Mouse (Mus musculus): ENCODE results near the gene Foxi2. TPM values are rescaled to one million over a fixed set of nuclear protein-coding genes. Genes with fewer than 3 reads are reported as not detected.

Foxi2 gene
- polyA plus RNA-seq, 1 experiment from 2014 or later: 0.10 TPM

- 82% methylated on average over 3 of the region's 3 CpGs for WGBS
- Histone ChIP-seq H3K4me1 (peaks cover 10% of the 10 kb centered on the region; the same call in 1 of the 2 replicates), H3K9me3 (replicated peaks) (no peaks in the 10 kb centered on the region), H3K4me2 (replicated peaks) (no peak overlapping the region), H3K27me3 (peaks cover 49% of the 10 kb centered on the region), H3K4me3 (no peak overlapping the region), H3K27ac (no peak overlapping the region), H3K36me3 (no peaks in the 10 kb centered on the region), H3K9ac (no peak overlapping the region)
- no peak for ATAC-seq (ENCODE audit: low FRiP score)
Observed at GRCm38 (mm10) chr7:135406761-135407160, 3.3 kb upstream of the Foxi2 start.

DNA sequence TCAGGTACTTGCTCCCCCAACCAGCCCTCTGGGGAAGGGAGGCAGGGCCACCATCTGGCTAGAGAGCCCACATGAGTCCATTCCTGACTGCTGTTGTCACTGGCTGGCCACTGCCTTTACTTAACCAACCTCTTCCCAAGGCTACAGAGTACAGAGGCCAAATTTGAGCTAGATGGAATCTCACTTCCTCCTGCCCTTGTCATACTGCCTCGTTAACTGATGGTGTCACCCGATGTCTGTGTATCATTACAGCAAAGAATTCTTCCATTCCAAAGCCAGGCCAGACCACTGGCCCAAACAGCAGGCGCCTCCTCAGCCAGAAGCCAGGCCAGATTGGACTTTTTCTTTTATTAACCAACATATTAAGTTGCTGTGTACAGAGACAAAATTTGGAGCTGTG, 1.6 kb upstream of the Foxi2 start:
- WGBS: 85% methylated on average over 3 of the region's 3 CpGs

GRCm38 (mm10) chr7:135412357-135412756, 2.2 kb downstream of the Foxi2 start:
- peaks cover 51% of the 10 kb centered on the region for H3K27me3 ChIP-seq
- no peak overlapping the region for H3K27ac ChIP-seq
- H3K9me3 ChIP-seq (replicated peaks): no peaks in the 10 kb centered on the region
- H3K36me3 ChIP-seq: no peaks in the 10 kb centered on the region
- peaks cover 10% of the 10 kb centered on the region; the same call in 1 of the 2 replicates for H3K4me1 ChIP-seq
- ATAC-seq (ENCODE audit: low FRiP score): no peak
- H3K9ac ChIP-seq: no peak overlapping the region
- H3K4me3 ChIP-seq: no peak overlapping the region
- 64% methylated on average over 6 of the region's 6 CpGs for WGBS
- no peak overlapping the region for H3K4me2 ChIP-seq (replicated peaks)

More for the DNA sequence above, 1.6 kb upstream of the Foxi2 start:
- no peak for ATAC-seq (ENCODE audit: low FRiP score)
- Histone ChIP-seq H3K27me3 (peaks cover 55% of the 10 kb centered on the region), H3K9me3 (replicated peaks) (no peaks in the 10 kb centered on the region), H3K9ac (no peak overlapping the region), H3K36me3 (no peaks in the 10 kb centered on the region), H3K27ac (no peak overlapping the region), H3K4me2 (replicated peaks) (no peak overlapping the region), H3K4me3 (no peak overlapping the region), H3K4me1 (peaks cover 10% of the 10 kb centered on the region; the same call in 1 of the 2 replicates)

DNA sequence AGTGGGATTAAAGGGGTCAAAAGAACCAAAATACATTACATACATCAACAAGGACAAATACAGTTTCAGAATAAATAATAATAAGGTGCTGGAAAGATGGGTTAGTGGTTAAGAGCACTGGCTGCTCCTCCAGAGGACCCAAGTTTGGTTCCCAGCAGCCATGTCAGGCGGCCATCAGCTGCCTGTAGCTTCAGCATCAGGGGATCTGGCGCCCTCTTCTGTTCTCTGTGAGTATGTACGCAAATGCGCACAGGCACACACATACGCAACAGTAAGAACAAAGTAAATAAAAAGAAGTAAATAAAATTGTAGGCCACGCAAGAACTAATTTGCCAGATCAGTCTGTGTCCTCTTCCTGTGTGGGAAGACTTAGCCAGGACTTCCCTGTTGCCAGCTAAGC, 18.7 kb downstream of the Foxi2 start:
- Histone ChIP-seq H3K9ac (no peak overlapping the region), H3K9me3 (replicated peaks) (no peaks in the 10 kb centered on the region), H3K36me3 (no peaks in the 10 kb centered on the region), H3K4me3 (no peak overlapping the region), H3K4me2 (replicated peaks) (no peak overlapping the region), H3K27ac (no peak overlapping the region), H3K27me3 (no peaks in the 10 kb centered on the region), H3K4me1 (no peaks in the 10 kb centered on the region)
- no peak for ATAC-seq (ENCODE audit: low FRiP score)
- WGBS: 91% methylated on average over 6 of the region's 6 CpGs

DNA sequence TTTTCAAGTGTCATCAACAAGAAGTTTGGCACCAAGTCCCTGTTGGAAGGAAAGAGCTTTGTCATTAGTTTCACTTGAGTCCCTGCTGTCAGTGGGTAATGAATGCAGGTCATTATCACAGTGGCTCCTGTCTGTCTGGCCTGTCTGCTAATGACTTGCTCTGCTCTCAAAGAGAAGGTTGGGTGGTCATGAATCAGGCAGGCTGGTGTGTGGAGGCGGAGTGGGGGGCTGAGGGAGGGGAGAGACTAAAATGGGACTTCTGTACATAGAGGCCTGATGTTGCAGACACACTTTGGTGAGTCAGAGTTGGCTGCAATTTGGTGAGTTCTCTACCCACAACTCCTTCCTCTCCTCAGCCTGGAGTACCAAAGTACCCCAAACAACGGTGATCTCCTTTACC, 20.8 kb downstream of the Foxi2 start:
- H3K36me3 ChIP-seq: no peaks in the 10 kb centered on the region
- no peaks in the 10 kb centered on the region for H3K4me1 ChIP-seq
- no peak overlapping the region for H3K4me2 ChIP-seq (replicated peaks)
- no peak overlapping the region for H3K27ac ChIP-seq
- no peak overlapping the region for H3K9ac ChIP-seq
- H3K4me3 ChIP-seq: no peak overlapping the region
- WGBS: 74% methylated on average over 2 of the region's 2 CpGs
- no peak for ATAC-seq (ENCODE audit: low FRiP score)
- no peaks in the 10 kb centered on the region for H3K27me3 ChIP-seq
- H3K9me3 ChIP-seq (replicated peaks): no peaks in the 10 kb centered on the region

DNA sequence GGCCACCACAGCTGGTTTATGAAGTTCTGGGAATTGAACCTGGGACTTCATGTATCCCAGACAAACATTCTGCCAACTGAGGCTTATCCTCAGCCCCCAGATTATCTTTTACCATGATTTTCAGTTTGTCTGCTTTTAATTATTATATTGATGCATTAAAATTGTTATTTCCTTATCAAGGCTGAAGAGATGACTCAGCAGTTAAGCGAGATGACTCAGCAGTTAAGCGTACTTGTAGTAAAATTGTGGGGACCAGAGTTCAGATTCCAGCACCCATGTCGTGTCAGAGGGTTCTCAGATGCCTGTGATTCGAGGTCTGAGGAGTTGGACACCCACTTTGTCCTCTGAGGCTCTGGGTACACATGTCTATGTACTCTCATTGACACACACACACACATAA, 33.8 kb downstream of the Foxi2 start:
- Histone ChIP-seq H3K9me3 (replicated peaks) (no peaks in the 10 kb centered on the region), H3K4me1 (no peaks in the 10 kb centered on the region), H3K27ac (no peak overlapping the region), H3K4me3 (no peak overlapping the region), H3K9ac (no peak overlapping the region), H3K27me3 (no peaks in the 10 kb centered on the region; the same call in 1 of the 2 replicates), H3K4me2 (replicated peaks) (no peak overlapping the region), H3K36me3 (no peaks in the 10 kb centered on the region)
- 78% methylated on average over 4 of the region's 4 CpGs for WGBS
- no peak for ATAC-seq (ENCODE audit: low FRiP score)

- WGBS: 76% methylated on average over 3 of the region's 3 CpGs
- Histone ChIP-seq H3K4me2 (replicated peaks) (no peak overlapping the region), H3K9me3 (replicated peaks) (no peaks in the 10 kb centered on the region), H3K27me3 (no peaks in the 10 kb centered on the region; the same call in 1 of the 2 replicates), H3K4me3 (no peak overlapping the region), H3K4me1 (no peaks in the 10 kb centered on the region), H3K27ac (no peak overlapping the region), H3K9ac (no peak overlapping the region), H3K36me3 (no peaks in the 10 kb centered on the region)
- no peak for ATAC-seq (ENCODE audit: low FRiP score)
Observed at GRCm38 (mm10) chr7:135451340-135451739, 41.2 kb downstream of the Foxi2 start.

GRCm38 (mm10) chr7:135452366-135452765, 42.3 kb downstream of the Foxi2 start:
- no peak overlapping the region for H3K4me2 ChIP-seq (replicated peaks)
- H3K27ac ChIP-seq: no peak overlapping the region
- ATAC-seq (ENCODE audit: low FRiP score): no peak
- H3K4me3 ChIP-seq: no peak overlapping the region
- 79% methylated on average over 1 of the region's 1 CpGs for WGBS
- H3K9me3 ChIP-seq (replicated peaks): no peaks in the 10 kb centered on the region
- no peak overlapping the region for H3K9ac ChIP-seq
- H3K36me3 ChIP-seq: no peaks in the 10 kb centered on the region
- H3K27me3 ChIP-seq: no peaks in the 10 kb centered on the region; the same call in 1 of the 2 replicates
- no peaks in the 10 kb centered on the region for H3K4me1 ChIP-seq

GRCm38 (mm10) chr7:135453690-135454089, 43.6 kb downstream of the Foxi2 start:
- Histone ChIP-seq H3K9me3 (replicated peaks) (no peaks in the 10 kb centered on the region), H3K27me3 (no peaks in the 10 kb centered on the region; the same call in 1 of the 2 replicates), H3K9ac (no peak overlapping the region), H3K27ac (no peak overlapping the region), H3K4me1 (no peaks in the 10 kb centered on the region), H3K4me2 (replicated peaks) (no peak overlapping the region), H3K4me3 (no peak overlapping the region), H3K36me3 (no peaks in the 10 kb centered on the region)
- ATAC-seq (ENCODE audit: low FRiP score): no peak
- WGBS: 48% methylated on average over 3 of the region's 3 CpGs

Other genes starting within 250 kb of the Foxi2 start
- gene Nps, start 151.6 kb upstream of the Foxi2 start, polyA plus RNA-seq (2016; fragmentation: Nextera tagmentation; extraction: Ambion mirVana): not detected in 2 replicates
- gene Clrn3, start 118.3 kb downstream of the Foxi2 start, polyA plus RNA-seq (2016; fragmentation: Nextera tagmentation; extraction: Ambion mirVana): not detected in 2 replicates
- 2.3 and 2.5 TPM in 2 replicates for gene Ptpre, start 127.2 kb downstream of the Foxi2 start, polyA plus RNA-seq (2016; fragmentation: Nextera tagmentation; extraction: Ambion mirVana)

Data from hindbrain, embryonic 12.5 days (tissue).